Mouse (Mus musculus) splenic B cell, adult 2 months (primary cell): ENCODE data around the gene Rnf169.
"Not testable (repeated sequence)": the region's sequence is repeated elsewhere in the genome, so short reads cannot be mapped to it uniquely, and the experiment has no call there.

ENCODE experiments used
- DNase-seq: peaks from one replicate; pipeline ENCODE4 v3.0.0-alpha.2; 2011; ENCODE audit warnings: low read depth, low spot score
- H3K27me3 ChIP-seq: 2 replicates; pipeline ENCODE4 v1.6.1; 2012; ENCODE audit warnings: mild to moderate bottlenecking, low read length, moderate library complexity, mixed read lengths; ENCODE audit not compliant: control insufficient read depth, poor library complexity, insufficient read depth, severe bottlenecking
- H3K36me3 ChIP-seq: 2 replicates; pipeline ENCODE4 v1.6.1; 2012; ENCODE audit warnings: mild to moderate bottlenecking, low read length, moderate library complexity, mixed read lengths; ENCODE audit not compliant: control insufficient read depth, poor library complexity, insufficient read depth, severe bottlenecking

The Rnf169 gene

DNA sequence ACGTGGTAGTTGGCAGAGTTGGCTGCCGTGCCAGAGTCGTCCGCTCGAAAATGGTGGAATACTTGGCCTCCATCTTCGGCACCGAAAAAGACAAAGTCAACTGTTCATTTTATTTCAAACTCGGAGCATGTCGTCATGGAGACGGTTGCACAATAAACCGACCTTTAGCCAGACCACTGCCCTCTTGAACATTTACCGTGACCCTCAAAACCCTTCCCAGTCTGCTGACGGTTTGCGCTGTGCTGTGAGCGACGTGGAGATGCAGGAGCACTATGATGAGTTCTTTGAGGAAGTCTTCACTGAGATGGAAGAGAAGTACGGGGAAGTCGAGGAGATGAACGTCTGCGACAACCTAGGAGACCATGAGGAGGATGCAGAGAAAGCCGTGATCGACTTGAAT lies 35.2 kb downstream of the Rnf169 start:
- not testable (repeated sequence) for H3K36me3 ChIP-seq, DNase-seq, H3K27me3 ChIP-seq

DNA sequence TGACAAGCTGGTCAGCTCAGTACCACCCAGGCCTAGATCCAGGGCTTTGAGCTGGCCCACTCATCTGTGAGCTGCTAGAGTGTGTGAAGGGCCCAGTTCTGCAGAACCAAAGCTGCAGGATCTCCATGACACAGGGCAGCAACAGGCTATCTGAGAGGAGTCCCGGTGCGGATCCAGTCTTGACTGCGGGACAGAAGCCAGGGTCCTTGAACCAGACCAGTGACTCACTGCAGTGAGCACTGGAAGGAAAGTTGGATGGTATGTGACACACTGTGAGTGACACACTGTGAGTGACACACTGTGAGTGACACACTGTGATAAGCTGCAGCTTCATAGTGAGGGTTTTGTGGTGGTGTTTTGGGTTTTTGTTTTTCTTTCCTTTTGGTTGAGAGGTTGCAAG lies 35.7 kb downstream of the Rnf169 start:
- Histone ChIP-seq H3K27me3 (no peaks in the 10 kb centered on the region), H3K36me3 (peaks cover 1% of the 10 kb centered on the region; the same call in 1 of the 2 replicates)
- DNase-seq: no peak

DNA sequence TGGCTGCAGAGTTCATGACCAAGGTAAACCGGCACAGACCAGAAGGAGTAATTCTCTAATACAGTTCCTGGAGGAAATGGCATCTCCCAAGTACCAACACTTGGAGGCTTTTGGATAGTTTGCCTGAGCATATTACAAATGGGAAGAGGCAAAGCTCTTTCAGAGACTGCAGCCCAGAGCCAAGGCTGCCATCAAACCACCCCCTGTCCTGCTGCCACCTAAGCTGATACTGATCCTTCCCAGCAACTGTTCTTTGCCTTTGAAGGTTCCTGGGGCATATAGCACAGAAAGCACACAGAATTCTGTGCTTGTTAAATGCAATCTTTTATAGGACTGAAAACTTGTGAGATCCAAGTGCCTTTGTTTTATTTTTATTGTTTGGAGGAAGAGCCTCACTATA lies 39.6 kb downstream of the Rnf169 start:
- H3K36me3 ChIP-seq: 0 out of 2 replicates have a peak, but pooled peaks cover 1% of the 10 kb centered on the region
- no peak for DNase-seq
- no peaks in the 10 kb centered on the region for H3K27me3 ChIP-seq

DNA sequence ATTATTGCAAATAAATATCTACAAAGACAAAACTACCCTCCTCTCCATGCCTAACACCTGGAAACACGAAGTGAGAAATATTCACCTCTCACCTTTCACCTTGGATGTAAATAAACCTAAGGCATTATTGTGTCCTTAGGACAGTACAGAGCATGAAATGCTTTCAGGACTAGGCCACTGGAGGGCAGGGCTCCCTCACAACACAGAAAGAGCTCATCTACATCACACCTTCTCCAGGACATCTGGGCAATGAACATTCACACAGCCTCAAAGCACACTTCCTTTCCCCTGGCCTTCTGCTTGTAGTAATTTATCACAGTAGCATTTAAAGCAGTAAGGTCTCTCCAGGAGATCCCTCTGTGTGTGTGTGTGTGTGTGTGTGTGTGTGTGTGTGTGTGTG lies 44.5 kb downstream of the Rnf169 start:
- no peak for DNase-seq
- Histone ChIP-seq H3K36me3 (peaks cover 10% of the 10 kb centered on the region; the same call in 1 of the 2 replicates), H3K27me3 (no peaks in the 10 kb centered on the region)

DNA sequence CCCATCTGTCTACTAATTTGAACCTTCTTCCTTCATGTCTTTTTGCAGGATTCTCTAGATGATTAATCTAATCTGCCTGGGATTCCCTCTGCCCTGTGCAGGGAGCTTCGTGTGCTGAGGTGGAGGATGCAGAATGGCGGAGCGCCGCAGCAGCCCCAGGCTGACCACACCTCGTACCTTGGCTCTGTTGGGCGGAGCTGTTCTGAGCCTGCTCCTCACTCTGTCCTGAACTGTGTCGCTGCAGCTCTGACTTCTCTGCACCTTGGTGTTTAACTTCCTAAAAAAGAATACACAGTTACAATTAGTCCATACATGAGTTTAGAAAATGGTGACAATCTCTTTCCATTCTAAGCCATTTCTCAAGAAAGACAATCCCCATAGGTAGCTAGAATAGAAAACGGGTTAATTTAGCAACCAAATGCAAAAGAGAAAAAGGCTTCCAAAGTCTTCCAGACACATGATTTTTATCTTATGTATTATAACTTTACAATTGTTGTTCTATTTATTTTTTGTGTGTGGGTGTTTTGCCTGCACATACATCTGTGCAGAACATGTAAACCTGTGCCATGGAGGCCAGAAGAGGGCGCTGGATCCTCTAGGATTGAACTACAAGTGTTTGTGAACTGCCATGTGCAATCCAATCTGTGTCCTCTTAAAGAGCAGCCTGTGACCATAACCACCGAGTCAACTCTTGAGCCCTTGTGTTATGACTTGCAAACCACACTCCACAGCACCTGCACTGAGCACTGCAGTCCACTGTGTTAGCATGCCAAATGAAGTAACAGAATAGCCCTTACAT lies 53.1 kb downstream of the Rnf169 start:
- H3K36me3 ChIP-seq: peaks cover 9% of the 10 kb centered on the region
- no peaks in the 10 kb centered on the region for H3K27me3 ChIP-seq
- DNase-seq: peak; percentile 60

DNA sequence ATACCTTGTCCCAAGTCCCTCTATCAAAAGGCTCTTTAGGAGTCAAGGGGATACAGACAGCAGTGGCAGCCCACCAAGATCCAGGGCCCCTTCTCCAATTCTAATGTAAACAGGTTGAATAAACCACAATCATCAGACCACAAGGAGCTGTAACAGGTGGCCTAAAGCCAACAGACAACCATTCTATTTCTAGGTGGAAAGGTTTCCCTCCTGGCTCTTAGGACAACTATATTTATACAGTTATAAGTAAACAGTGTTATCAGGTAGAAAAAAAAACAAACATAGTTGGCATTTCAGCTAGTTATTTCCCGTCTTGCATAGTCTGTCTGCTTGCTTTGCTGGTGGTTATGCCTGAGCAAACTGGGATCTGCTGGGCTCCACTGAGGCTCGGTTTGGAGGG lies 59.8 kb downstream of the Rnf169 start:
- H3K27me3 ChIP-seq: no peaks in the 10 kb centered on the region
- peaks cover 4% of the 10 kb centered on the region; the same call in 1 of the 2 replicates for H3K36me3 ChIP-seq
- DNase-seq: no peak

DNA sequence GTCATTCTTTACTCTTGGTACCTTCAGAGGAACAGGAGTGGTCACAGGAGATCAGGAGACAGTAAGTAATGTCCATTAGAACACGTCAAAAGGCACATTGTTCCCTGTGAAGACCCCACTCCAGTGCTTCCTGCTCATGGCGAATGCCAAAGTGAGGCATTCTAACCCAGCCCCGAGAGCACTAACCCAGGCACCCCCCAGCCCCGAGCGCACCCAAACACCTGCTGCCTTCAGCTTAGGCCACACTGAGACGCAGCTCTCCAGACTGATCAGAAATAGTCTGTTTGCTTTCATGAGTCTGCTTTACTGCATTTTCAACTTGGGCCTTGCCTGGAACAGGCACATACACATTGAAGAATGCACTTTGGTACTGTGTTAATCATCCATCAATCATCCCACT lies 60.3 kb downstream of the Rnf169 start:
- no peaks in the 10 kb centered on the region for H3K27me3 ChIP-seq
- DNase-seq: no peak
- H3K36me3 ChIP-seq: peaks cover 4% of the 10 kb centered on the region; the same call in 1 of the 2 replicates

DNA sequence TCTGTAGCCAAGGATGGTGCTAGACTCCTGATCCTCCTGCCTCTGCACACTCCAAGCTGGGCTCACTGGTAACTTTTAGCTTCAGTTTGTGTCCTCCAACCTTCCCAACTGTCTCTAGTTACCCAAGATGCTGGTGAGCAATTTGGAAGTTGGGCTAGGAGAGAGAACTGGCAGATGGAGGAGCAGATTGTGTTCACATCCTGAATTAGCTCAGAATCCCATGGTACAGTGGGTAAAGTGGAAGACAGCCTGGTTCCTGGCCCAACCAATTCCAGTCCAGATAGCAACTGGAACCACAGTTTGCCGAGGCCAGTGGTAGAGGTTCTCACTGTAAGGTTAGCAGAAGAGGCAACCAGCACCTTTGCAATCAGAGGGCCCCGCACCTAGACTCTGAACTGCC lies 61.1 kb downstream of the Rnf169 start:
- H3K27me3 ChIP-seq: no peaks in the 10 kb centered on the region
- H3K36me3 ChIP-seq: peaks cover 2% of the 10 kb centered on the region; the same call in 1 of the 2 replicates
- DNase-seq: no peak

DNA sequence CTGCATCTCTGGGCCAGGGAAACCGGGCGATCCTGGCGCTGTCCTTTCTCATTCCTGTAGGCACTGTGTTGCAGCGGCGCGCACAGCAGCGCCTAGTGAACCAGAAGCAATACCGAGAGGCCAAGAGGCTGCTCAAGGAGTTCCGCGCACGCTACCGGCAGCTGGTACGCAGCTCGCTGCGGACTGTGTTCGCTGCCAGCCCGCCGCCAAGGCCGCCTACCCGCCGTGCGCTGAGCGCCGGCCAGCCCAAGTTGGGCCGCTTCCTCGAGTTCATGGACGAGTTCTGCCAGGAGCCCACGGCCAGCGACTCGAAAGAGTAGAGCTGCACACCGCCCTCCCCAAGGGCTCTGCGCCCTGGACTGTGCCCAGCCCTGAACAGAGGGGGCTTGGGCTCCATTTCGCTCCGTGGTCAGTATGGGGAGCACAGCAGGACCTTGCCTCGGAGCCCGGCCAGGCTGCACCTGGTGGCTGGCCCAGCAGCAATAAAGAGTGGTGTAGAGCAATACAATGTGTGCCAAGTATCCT lies 62.9 kb downstream of the Rnf169 start:
- DNase-seq: no peak
- Histone ChIP-seq H3K36me3 (no peaks in the 10 kb centered on the region), H3K27me3 (no peaks in the 10 kb centered on the region)

DNA sequence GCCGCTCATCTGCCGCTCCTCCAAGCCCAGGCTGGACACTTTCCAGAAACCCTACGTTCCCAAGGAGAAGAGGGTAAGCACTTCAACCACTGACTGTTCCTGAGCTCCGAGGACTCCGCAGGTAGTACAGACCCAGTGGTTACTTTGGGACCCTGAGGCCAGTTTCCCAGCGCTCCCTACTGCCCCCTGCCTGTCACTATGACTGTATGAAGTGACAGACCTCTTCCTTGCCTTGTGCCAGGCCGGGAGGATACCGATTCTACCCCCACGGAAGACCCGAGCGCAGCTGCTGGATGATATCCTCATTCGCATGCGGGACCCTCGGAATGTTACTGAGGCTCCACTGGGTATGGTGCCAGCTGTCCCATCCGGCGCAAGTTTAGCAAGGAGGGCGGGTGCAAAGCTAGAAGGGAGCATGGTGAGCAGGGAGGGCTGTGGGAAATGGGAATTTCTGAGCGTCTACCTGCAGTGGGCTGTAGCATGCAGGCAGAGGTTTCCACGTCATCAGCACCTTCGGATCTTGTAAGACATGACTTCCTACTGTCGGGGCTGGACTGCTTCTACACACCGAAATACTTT lies 63.4 kb downstream of the Rnf169 start:
- Histone ChIP-seq H3K36me3 (no peaks in the 10 kb centered on the region), H3K27me3 (no peaks in the 10 kb centered on the region)
- DNase-seq: peak; percentile 36

DNA sequence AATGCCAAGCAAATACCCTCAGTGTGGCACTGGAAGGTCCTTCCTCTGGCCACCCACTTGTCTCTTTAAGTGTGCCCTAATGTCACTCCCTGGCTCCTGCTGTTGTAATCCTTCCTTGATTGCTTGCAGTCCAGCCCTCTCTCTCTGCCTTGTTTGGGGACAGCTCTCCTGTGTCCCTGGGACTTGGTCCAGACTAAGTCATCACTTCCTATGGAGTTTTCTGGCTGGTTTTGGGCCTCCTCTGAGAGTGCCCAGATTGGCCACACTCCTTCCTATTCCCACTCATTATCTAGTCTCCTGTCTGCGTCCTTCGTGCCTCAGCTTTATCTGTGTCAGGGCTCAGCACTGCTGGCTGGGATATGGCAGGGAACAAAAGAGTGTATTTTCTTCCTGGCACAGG lies 64.7 kb downstream of the Rnf169 start:
- DNase-seq: no peak

DNA sequence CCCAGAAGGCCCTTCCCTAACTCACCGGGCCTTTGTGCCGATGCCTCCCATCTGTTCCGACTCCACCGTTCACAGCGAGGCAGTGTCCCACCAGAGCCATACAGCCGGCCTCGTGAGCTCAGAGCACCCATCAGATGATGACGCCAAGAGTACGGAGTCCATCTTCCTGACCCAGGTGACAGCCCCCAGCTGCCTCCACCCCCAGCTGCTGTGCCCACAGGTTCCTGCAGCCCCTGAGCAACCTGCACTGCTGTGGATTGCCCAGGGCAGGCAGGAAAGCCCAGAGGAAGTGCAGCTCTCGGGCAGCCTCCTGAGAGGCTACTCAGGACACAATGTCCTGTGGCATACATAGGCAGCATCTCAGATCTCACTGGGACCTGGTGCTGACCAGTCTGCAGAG lies 65.9 kb downstream of the Rnf169 start:
- Histone ChIP-seq H3K36me3 (no peaks in the 10 kb centered on the region), H3K27me3 (no peaks in the 10 kb centered on the region)
- no peak for DNase-seq

More for the DNA sequence above, 64.7 kb downstream of the Rnf169 start:
- Histone ChIP-seq H3K36me3 (no peaks in the 10 kb centered on the region), H3K27me3 (no peaks in the 10 kb centered on the region)

DNA sequence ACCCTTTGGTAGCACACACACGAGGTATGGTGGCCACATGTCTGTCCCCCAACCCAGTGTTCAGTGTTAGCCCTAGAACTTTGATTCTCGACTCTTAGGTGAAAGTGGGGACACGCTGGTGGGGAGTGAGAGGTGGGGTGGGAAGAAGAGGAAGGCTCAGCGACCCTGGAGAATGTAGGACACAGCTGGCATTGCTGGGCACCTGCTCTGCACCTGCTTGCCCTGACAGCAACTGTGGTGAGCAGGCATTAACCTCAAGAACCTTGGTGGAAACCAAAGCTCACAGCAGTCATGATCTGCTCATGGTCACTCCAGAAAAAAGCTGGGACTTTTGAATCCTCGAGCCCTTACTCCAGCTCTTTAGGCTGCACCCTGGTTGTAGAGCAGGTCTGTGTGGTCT lies 69.2 kb downstream of the Rnf169 start:
- no peaks in the 10 kb centered on the region for H3K27me3 ChIP-seq
- no peak for DNase-seq
- no peaks in the 10 kb centered on the region for H3K36me3 ChIP-seq

DNA sequence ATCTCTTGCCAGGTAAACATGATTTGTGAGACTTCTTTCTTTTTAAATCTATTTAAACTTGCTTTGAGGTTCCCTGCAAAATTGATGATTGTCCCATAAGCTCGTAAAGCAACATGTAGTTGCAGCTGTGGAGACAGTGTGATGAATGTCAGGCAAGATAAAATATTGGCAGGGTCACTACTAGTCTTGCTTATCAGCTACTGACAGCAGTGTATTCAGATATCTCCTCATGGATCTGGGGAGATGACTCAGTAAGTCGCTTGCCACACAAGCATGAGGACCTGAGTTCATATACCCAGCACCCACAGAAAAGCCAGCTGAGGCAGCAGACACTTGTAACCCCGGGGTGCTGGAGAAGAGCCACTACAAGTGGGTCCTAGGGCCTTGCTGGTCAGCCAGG lies 72.8 kb downstream of the Rnf169 start:
- Histone ChIP-seq H3K36me3 (no peaks in the 10 kb centered on the region), H3K27me3 (no peaks in the 10 kb centered on the region)
- no peak for DNase-seq

DNA sequence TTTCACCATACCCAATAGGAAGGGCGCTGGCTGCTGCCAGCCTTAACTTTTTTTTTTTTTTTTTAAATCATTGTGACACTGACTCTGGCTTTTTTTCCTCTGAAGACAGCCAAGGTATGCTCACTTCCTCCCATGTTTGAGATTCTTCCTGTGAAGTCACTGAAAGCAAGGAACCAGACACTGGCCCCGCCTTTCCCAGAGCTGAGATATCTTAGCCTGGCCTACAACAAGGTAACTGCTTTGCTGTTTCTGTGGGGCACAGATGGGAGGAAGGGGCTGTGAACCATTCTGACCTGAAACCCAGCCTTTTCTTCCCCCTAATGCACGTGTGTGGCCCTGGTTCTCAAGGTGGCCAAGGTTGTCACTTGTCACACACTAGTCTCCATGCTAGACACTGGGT lies 73.9 kb downstream of the Rnf169 start:
- no peaks in the 10 kb centered on the region for H3K36me3 ChIP-seq
- DNase-seq: no peak
- no peaks in the 10 kb centered on the region for H3K27me3 ChIP-seq
